Mouse (Mus musculus) MEL (cell line): ENCODE results near the gene Vopp1. TPM values are rescaled to one million over a fixed set of nuclear protein-coding genes. Genes with fewer than 3 reads are reported as not detected.

Source experiments
- DNase-seq: peaks from one replicate; pipeline ENCODE4 v3.0.0; 2011; ENCODE audit warnings: low read depth, low spot score
- H3K27ac ChIP-seq: 2 replicates; pipeline ENCODE4 v1.5.1; 2012; ENCODE audit warnings: low read depth, mild to moderate bottlenecking, control low read depth, low read length, moderate library complexity; ENCODE audit not compliant: control insufficient read depth
- H3K27me3 ChIP-seq, 2 experiments: fragments of 150-350 bp in 1 of 2; sonication (generic) in 1 of 2; 2 replicates each; pipeline ENCODE4 v1.6.1; 2012; ENCODE audit warnings: low read length in 2 of 2, mild to moderate bottlenecking in 2 of 2, improper control_type of control experiment in 1 of 2, moderate library complexity in 1 of 2; ENCODE audit not compliant: insufficient read depth in 2 of 2, control insufficient read depth in 1 of 2
- H3K36me3 ChIP-seq, 2 experiments: 2 replicates each; pipeline ENCODE4 v1.6.1; 2012 to 2014; ENCODE audit warnings: low read length in 2 of 2, improper control_type of control experiment in 1 of 2, inconsistent platforms in 1 of 2, mild to moderate bottlenecking in 1 of 2; ENCODE audit not compliant: insufficient read depth in 2 of 2, control insufficient read depth in 1 of 2
- H3K4me1 ChIP-seq, 2 experiments: fragments of 150-350 bp in 1 of 2; sonication (generic) in 1 of 2; 2 replicates each; pipeline ENCODE4 v1.6.1; 2012; ENCODE audit warnings: low read length in 2 of 2, improper control_type of control experiment in 1 of 2, mild to moderate bottlenecking in 1 of 2; ENCODE audit not compliant: insufficient read depth in 2 of 2, control insufficient read depth in 1 of 2
- H3K4me3 ChIP-seq, 2 experiments: fragments of 150-350 bp in 1 of 2; sonication (generic) in 1 of 2; 2 replicates each; pipeline ENCODE4 v1.5.1; 2012; ENCODE audit warnings: low read depth in 2 of 2, low read length in 2 of 2, mild to moderate bottlenecking in 2 of 2, moderate library complexity in 2 of 2, control low read depth in 1 of 2, improper control_type of control experiment in 1 of 2; ENCODE audit not compliant: control insufficient read depth in 1 of 2, insufficient read depth in 1 of 2
- H3K79me2 ChIP-seq: 2 replicates; pipeline ENCODE4 v1.6.1; 2012; ENCODE audit warnings: mild to moderate bottlenecking, low read length, moderate library complexity; ENCODE audit not compliant: control insufficient read depth, poor library complexity, insufficient read depth
- H3K9ac ChIP-seq: 2 replicates; pipeline ENCODE4 v1.6.1; 2012; ENCODE audit warnings: low read depth, mild to moderate bottlenecking, control low read depth, low read length, moderate library complexity; ENCODE audit not compliant: control insufficient read depth, poor library complexity, severe bottlenecking
- H3K9me3 ChIP-seq: fragments of 150-350 bp; sonication (generic); replicated peaks from 2 replicates; pipeline ENCODE4 v1.6.1; 2012; ENCODE audit warnings: mild to moderate bottlenecking, low read length, improper control_type of control experiment, moderate library complexity; ENCODE audit not compliant: insufficient read depth
- BHLHE40 ChIP-seq: IDR thresholded peaks from 2 replicates; pipeline ENCODE4 v1.6.1; 2012; ENCODE audit warnings: low read depth, mild to moderate bottlenecking, inconsistent platforms, low read length, improper control_type of control experiment, borderline replicate concordance
- CTCF ChIP-seq, 3 experiments: IDR thresholded peaks in 2 of 3; conservative IDR thresholded peaks in 1 of 3; 2 replicates each; pipeline ENCODE4 v1.5.1; 2011 to 2012; ENCODE audit warnings: low read length in 3 of 3, low read depth in 2 of 3, mild to moderate bottlenecking in 2 of 3, improper control_type of control experiment in 1 of 3, inconsistent platforms in 1 of 3, mixed read lengths in 1 of 3, moderate library complexity in 1 of 3; ENCODE audit not compliant: control insufficient read depth in 1 of 3, insufficient read depth in 1 of 3, poor library complexity in 1 of 3, severe bottlenecking in 1 of 3
- ELF1 ChIP-seq: IDR thresholded peaks from 2 replicates; pipeline ENCODE4 v1.6.1; 2014; ENCODE audit warnings: low read depth, mild to moderate bottlenecking, inconsistent platforms, low read length, improper control_type of control experiment, moderate library complexity
- EP300 ChIP-seq, 2 experiments: IDR thresholded peaks; 2 replicates each; pipeline ENCODE4 v1.6.1; 2011; ENCODE audit warnings: improper control_type of control experiment in 2 of 2, low read length in 2 of 2, low read depth in 1 of 2, mild to moderate bottlenecking in 1 of 2
- ETS1 ChIP-seq: IDR thresholded peaks from 2 replicates; pipeline ENCODE4 v1.6.1; 2012; ENCODE audit warnings: low read depth, mild to moderate bottlenecking, inconsistent platforms, low read length, improper control_type of control experiment, moderate library complexity
- HCFC1 ChIP-seq: IDR thresholded peaks from 2 replicates; pipeline ENCODE4 v1.6.1; 2012; ENCODE audit warnings: low read depth, mild to moderate bottlenecking, inconsistent platforms, low read length, improper control_type of control experiment, moderate library complexity
- JUND ChIP-seq: IDR thresholded peaks from 2 replicates; pipeline ENCODE4 v1.6.1; 2011; ENCODE audit warnings: low read depth, mild to moderate bottlenecking, improper control_type of control experiment, low read length
- MAZ ChIP-seq: IDR thresholded peaks from 2 replicates; pipeline ENCODE4 v1.6.1; 2012; ENCODE audit warnings: low read depth, mild to moderate bottlenecking, inconsistent platforms, low read length, improper control_type of control experiment
- MXI1 ChIP-seq: IDR thresholded peaks from 2 replicates; pipeline ENCODE4 v1.6.1; 2011; ENCODE audit warnings: mild to moderate bottlenecking, low read depth, low read length, improper control_type of control experiment
- MYC ChIP-seq: IDR thresholded peaks from 2 replicates; pipeline ENCODE4 v1.6.1; 2011; ENCODE audit warnings: low read depth, mild to moderate bottlenecking, low read length, improper control_type of control experiment, moderate library complexity
- POLR2A ChIP-seq, 2 experiments: IDR thresholded peaks; 2 replicates each; pipeline ENCODE4 v1.6.1; 2011 to 2012; ENCODE audit warnings: low read length in 2 of 2, mild to moderate bottlenecking in 2 of 2, control low read depth in 1 of 2, improper control_type of control experiment in 1 of 2, low read depth in 1 of 2, moderate library complexity in 1 of 2; ENCODE audit not compliant: control insufficient read depth in 1 of 2, insufficient read depth in 1 of 2, poor library complexity in 1 of 2
- POLR2AphosphoS2 ChIP-seq: IDR thresholded peaks from 2 replicates; pipeline ENCODE4 v1.6.1; 2011; ENCODE audit warnings: low read length, improper control_type of control experiment
- RAD21 ChIP-seq: IDR thresholded peaks from 2 replicates; pipeline ENCODE4 v1.6.1; 2011; ENCODE audit warnings: mild to moderate bottlenecking, low read depth, low read length, improper control_type of control experiment
- RCOR1 ChIP-seq: IDR thresholded peaks from 2 replicates; pipeline ENCODE4 v1.6.1; 2012; ENCODE audit warnings: low read depth, mild to moderate bottlenecking, inconsistent platforms, low read length, improper control_type of control experiment
- SIN3A ChIP-seq: IDR thresholded peaks from 2 replicates; pipeline ENCODE4 v1.6.1; 2012; ENCODE audit warnings: low read length, improper control_type of control experiment, inconsistent platforms
- SMC3 ChIP-seq: IDR thresholded peaks from 2 replicates; pipeline ENCODE4 v1.6.1; 2011; ENCODE audit warnings: low read depth, low read length, improper control_type of control experiment
- TBP ChIP-seq: IDR thresholded peaks from 2 replicates; pipeline ENCODE4 v1.8.0; 2011; ENCODE audit warnings: low read depth, low read length, improper control_type of control experiment
- UBTF ChIP-seq: IDR thresholded peaks from 2 replicates; pipeline ENCODE4 v1.6.1; 2012; ENCODE audit warnings: low read depth, mild to moderate bottlenecking, inconsistent platforms, low read length, improper control_type of control experiment, moderate library complexity, borderline replicate concordance; ENCODE audit not compliant: insufficient read depth
- USF1 ChIP-seq: IDR thresholded peaks from 2 replicates; pipeline ENCODE4 v1.6.1; 2014; ENCODE audit warnings: low read depth, mild to moderate bottlenecking, inconsistent platforms, low read length, improper control_type of control experiment, moderate library complexity
- USF2 ChIP-seq, 2 experiments: IDR thresholded peaks; 2 replicates each; pipeline ENCODE4 v1.6.1; 2011 to 2012; ENCODE audit warnings: improper control_type of control experiment in 2 of 2, low read length in 2 of 2, borderline replicate concordance in 1 of 2, inconsistent platforms in 1 of 2, low read depth in 1 of 2, mild to moderate bottlenecking in 1 of 2; ENCODE audit not compliant: insufficient read depth in 1 of 2
- ZC3H11A ChIP-seq: IDR thresholded peaks from 2 replicates; pipeline ENCODE4 v1.6.1; 2012; ENCODE audit warnings: low read depth, mild to moderate bottlenecking, inconsistent platforms, low read length, improper control_type of control experiment
- ZMIZ1 ChIP-seq: IDR thresholded peaks from 2 replicates; pipeline ENCODE4 v1.6.1; 2012; ENCODE audit warnings: low read depth, mild to moderate bottlenecking, inconsistent platforms, low read length, improper control_type of control experiment, moderate library complexity
- ZNF384 ChIP-seq: IDR thresholded peaks from 2 replicates; pipeline ENCODE4 v1.6.1; 2012; ENCODE audit warnings: low read depth, mild to moderate bottlenecking, inconsistent platforms, low read length, improper control_type of control experiment
- polyA plus RNA-seq, 2 experiments: library from polyadenylated mRNA; stranded (reverse) in 1 of 2; unstranded in 1 of 2; fragments of >175 nt in 1 of 2; fragments of >200 nt in 1 of 2; gene quantifications; 2 replicates each; pipeline versions ENCODE4 v1.2.1 to v1.2.4; 2012; ENCODE audit warnings: low replicate concordance in 2 of 2, low read depth in 1 of 2; ENCODE audit not compliant: insufficient read length in 2 of 2, insufficient read depth in 1 of 2, missing spikeins in 1 of 2
- total RNA-seq: library from RNA; depleted of rRNA; stranded (reverse); fragments of 300-350 nt; gene quantifications from 2 replicates; pipeline ENCODE4 v1.2.3, GENCODE M21; 2012

Gene Vopp1
- total and polyA plus RNA-seq, 3 experiments: 14.2 to 17.0 TPM; not detected in 1

GRCm38 (mm10) chr6:57706721-57707120, 118.2 kb downstream of the Vopp1 start:
- DNase-seq: peak; percentile 45
- Histone ChIP-seq H3K27me3 (no peaks in the 10 kb centered on the region), H3K36me3 (peaks cover 0 to 13% of the 10 kb centered on the region in 2 experiments; a peak in 2 of 4 replicates), H3K9me3 (no peaks in the 10 kb centered on the region), H3K27ac (no peak overlapping the region), H3K4me1 (peaks cover 7 to 11% of the 10 kb centered on the region in 2 experiments; a peak in 3 of 4 replicates), H3K79me2 (peaks cover 3% of the 10 kb centered on the region; the same call in 1 of the 2 replicates), H3K4me3 (peak overlapping the region in 1 of 2 experiments; percentile 60; a peak in 2 of 4 replicates), H3K9ac (no peak overlapping the region; the same call in 1 of the 2 replicates)
- TF ChIP-seq ETS1: peak; percentile 46; the same call in 1 of the 2 replicates
- no peak for TF ChIP-seq ELF1
- no peak for TF ChIP-seq MAZ
- no peak for TF ChIP-seq UBTF
- 0 out of 2 replicates have a peak, but pooled peaks have one; percentile 30 for TF ChIP-seq HCFC1
- TF ChIP-seq SIN3A: peak; percentile 46; the same call in 1 of the 2 replicates

- peak; percentile 47 for DNase-seq
- Histone ChIP-seq H3K4me1 (peaks cover 2 to 8% of the 10 kb centered on the region in 2 experiments; a peak in 2 of 4 replicates), H3K4me3 (peak overlapping the region; percentile 79 to 85), H3K79me2 (peaks cover 3% of the 10 kb centered on the region; the same call in 1 of the 2 replicates), H3K9ac (peak overlapping the region; percentile 89), H3K27ac (peak overlapping the region; percentile 62), H3K9me3 (no peaks in the 10 kb centered on the region), H3K36me3 (peaks cover 0 to 13% of the 10 kb centered on the region in 2 experiments; a peak in 2 of 4 replicates), H3K27me3 (no peaks in the 10 kb centered on the region)
- TF ChIP-seq ZNF384 (no peak), CTCF (IDR thresholded peaks at IDR 0.05 in 2 of 3, conservative IDR thresholded peaks at IDR 0.05 in 1 of 3; ENCODE audit: control insufficient read depth in 1 of 3, insufficient read depth in 1 of 3, low read depth in 2 of 3, low read length in 3 of 3, poor library complexity in 1 of 3, severe bottlenecking in 1 of 3) (no peak), RCOR1 (no peak), MYC (no peak), EP300 (IDR thresholded peaks at IDR 0.05; ENCODE audit: low read depth in 1 of 2, low read length in 2 of 2) (no peak), SMC3 (no peak)
Measured at GRCm38 (mm10) chr6:57703703-57704102, 121.3 kb downstream of the Vopp1 start.

DNA sequence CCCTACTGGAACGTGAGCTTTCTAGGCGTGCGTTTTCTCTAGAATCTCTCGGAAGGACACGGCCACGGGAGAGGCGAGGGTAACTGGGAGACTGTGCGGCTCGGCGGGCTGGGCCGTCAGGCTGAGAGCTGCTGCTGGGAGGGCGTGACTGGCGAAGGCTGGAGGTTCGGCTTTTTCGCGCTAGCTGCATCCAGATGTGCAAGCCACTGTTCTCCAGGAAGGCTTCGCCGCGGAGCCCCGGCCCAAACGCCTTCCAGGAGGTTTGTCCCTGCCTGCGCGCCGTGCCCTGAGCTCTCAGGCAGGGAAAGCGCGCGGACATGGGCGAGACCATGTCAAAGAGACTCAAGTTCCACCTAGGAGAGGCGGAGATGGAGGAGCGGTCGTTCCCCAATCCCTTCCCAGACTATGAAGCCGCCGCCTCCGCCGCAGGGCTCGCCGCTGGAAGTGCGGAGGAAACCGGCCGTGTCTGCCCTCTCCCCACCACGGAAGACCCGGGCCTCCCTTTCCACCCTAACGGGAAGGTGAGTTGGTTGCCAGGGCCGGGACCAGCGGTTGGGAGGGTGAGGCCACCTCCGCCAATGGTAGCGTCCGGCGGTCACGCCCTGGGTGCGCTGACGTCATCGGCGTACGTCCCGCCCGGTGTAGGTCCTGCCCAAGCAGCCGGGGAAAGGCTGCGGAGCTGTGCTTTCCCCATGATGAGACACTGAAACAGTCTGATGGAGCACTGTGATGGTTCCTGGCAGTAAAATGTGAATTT, 122.0 kb downstream of the Vopp1 start:
- H3K4me1 ChIP-seq: peaks cover 2 to 8% of the 10 kb centered on the region in 2 experiments; a peak in 2 of 4 replicates
- no peaks in the 10 kb centered on the region for H3K9me3 ChIP-seq
- peaks cover 0 to 13% of the 10 kb centered on the region in 2 experiments; a peak in 2 of 4 replicates for H3K36me3 ChIP-seq
- peak overlapping the region; percentile 79 to 85 for H3K4me3 ChIP-seq
- peak; percentile 98 for DNase-seq
- H3K27me3 ChIP-seq: no peaks in the 10 kb centered on the region
- peak overlapping the region; percentile 89 for H3K9ac ChIP-seq
- peaks cover 3% of the 10 kb centered on the region; the same call in 1 of the 2 replicates for H3K79me2 ChIP-seq
- H3K27ac ChIP-seq: peak overlapping the region; percentile 78
- TF ChIP-seq ZC3H11A: no peak
- no peak for TF ChIP-seq USF2 (IDR thresholded peaks at IDR 0.05; ENCODE audit: borderline replicate concordance in 1 of 2, insufficient read depth in 1 of 2, low read depth in 1 of 2, low read length in 2 of 2)
- TF ChIP-seq BHLHE40: no peak
- TF ChIP-seq UBTF: no peak
- TF ChIP-seq ZMIZ1: peak; percentile 93
- TF ChIP-seq HCFC1: peak; percentile 78
- TF ChIP-seq MXI1: peak; percentile 66; the same call in 1 of the 2 replicates
- peak; percentile 82; the same call in 1 of the 2 replicates for TF ChIP-seq POLR2AphosphoS2
- TF ChIP-seq TBP: peak; percentile 83
- no peak for TF ChIP-seq RAD21
- no peak for TF ChIP-seq JUND
- peak; percentile 66; the same call in 1 of the 2 replicates for TF ChIP-seq MAZ
- peak; percentile 48; the same call in 1 of the 2 replicates for TF ChIP-seq USF1
- peak; percentile 79 to 83 for TF ChIP-seq POLR2A (IDR thresholded peaks at IDR 0.05; ENCODE audit: control insufficient read depth in 1 of 2, insufficient read depth in 1 of 2, low read depth in 1 of 2, low read length in 2 of 2, poor library complexity in 1 of 2)
